Mouse (Mus musculus): ENCODE measurements around the gene Tom1l2. TPM values are rescaled to one million over a fixed set of nuclear protein-coding genes. Genes with fewer than 3 reads are reported as not detected.

Gene Tom1l2
- total and polyA plus RNA-seq, 3 experiments: 4.8 to 10.4 (median 10.4) TPM

DNA sequence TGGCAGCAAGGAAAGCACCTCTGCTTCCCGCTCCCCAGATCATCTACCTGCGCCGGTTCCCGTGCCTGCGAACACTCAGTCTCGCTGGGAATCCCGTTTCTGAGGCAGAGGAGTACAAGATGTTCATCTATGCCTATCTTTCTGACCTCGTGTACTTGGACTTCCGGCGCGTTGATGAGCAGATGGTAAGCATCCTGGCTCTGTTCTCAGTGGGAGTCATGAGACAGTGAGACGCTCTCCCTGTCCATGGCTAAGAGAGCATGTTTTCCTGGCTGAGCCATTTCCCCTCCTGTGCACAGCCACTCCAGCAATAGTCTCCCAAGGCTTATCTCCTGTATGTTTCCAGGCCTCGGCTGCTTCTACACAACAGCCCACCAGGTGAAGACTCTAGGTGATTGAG lies 17.7 kb upstream of the Tom1l2 start:
- in situ Hi-C loops (cut with MboI; ENCODE audit: low pct_ligation_motif_present, low pct_unique_long_range_greater_than_20kb, low sequenced_read_pairs): no loop called here
- TF ChIP-seq TCF12 (IDR thresholded peaks at IDR 0.05; ENCODE audit: low read depth, low read length) (no peak), SMC3 (IDR thresholded peaks at IDR 0.05; ENCODE audit: low read depth, low read length) (no peak), JUND (conservative IDR thresholded peaks at IDR 0.05; ENCODE audit: low read depth, low read length) (no peak), ZNF384 (IDR thresholded peaks at IDR 0.05; ENCODE audit: low read depth, low read length) (no peak), MAFK (IDR thresholded peaks at IDR 0.05; ENCODE audit: insufficient replicate concordance, low read length) (no peak), BHLHE40 (IDR thresholded peaks at IDR 0.05; ENCODE audit: low read depth, low read length) (no peak), EP300 (IDR thresholded peaks at IDR 0.05; ENCODE audit: low read length) (no peak), KAT2A (IDR thresholded peaks at IDR 0.05; ENCODE audit: insufficient replicate concordance, low read length) (no peak), HCFC1 (IDR thresholded peaks at IDR 0.05; ENCODE audit: low read depth, low read length) (no peak), ELF1 (IDR thresholded peaks at IDR 0.05; ENCODE audit: low read depth, low read length) (no peak), MAZ (IDR thresholded peaks at IDR 0.05; ENCODE audit: low read depth, low read length) (no peak), E2F4 (IDR thresholded peaks at IDR 0.05; ENCODE audit: insufficient replicate concordance, low read depth, low read length) (no peak), GABPA (IDR thresholded peaks at IDR 0.05; ENCODE audit: insufficient replicate concordance, low read depth, low read length) (no peak), POLR2AphosphoS2 (IDR thresholded peaks at IDR 0.05; ENCODE audit: low read depth, low read length) (no peak), JUN (IDR thresholded peaks at IDR 0.05; ENCODE audit: insufficient read depth, low read depth, low read length) (no peak), MAX (IDR thresholded peaks at IDR 0.05; ENCODE audit: low read length) (no peak), CTCF (conservative IDR thresholded peaks at IDR 0.05 in 1 of 2, IDR thresholded peaks at IDR 0.05 in 1 of 2; ENCODE audit: low read depth in 2 of 2, low read length in 2 of 2) (no peak), MXI1 (IDR thresholded peaks at IDR 0.05; ENCODE audit: low read depth, low read length) (no peak), RCOR1 (conservative IDR thresholded peaks at IDR 0.05; ENCODE audit: low read depth, low read length) (no peak), ZMIZ1 (IDR thresholded peaks at IDR 0.05; ENCODE audit: low read depth, low read length) (no peak)
- dilution Hi-C loops (cut with MboI; ENCODE audit: extremely low pct_ligation_motif_present, extremely low pct_unique_long_range_greater_than_20kb, low sequenced_read_pairs): no loop called here

DNA sequence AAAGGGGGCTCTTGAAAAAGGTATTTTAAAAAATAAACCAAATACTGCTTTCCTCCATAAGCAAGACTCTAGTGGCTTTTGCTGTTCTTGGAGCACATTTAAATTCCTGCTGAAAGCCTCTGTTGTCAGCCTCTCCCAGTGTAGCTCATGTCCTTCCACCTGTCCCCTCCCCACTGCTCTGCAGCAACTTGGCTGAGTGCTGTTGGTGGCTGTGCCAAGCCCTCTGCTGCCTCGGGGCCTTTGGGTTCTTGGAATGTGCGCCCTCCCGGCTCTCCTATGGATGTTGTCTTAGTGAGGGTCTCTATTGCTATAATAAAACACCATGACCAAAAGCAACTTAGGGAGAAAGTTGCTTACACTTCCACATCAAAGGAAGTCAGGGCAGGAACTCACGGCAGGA lies 16.7 kb upstream of the Tom1l2 start:
- H3K79me2 ChIP-seq (replicated peaks; ENCODE audit: control insufficient read depth, extremely low read depth, insufficient read depth, poor library complexity, severe bottlenecking): no peaks in the 10 kb centered on the region
- no peak overlapping the region for H3K27ac ChIP-seq (ENCODE audit: insufficient read depth, low read depth)
- H3K4me1 ChIP-seq (ENCODE audit: control insufficient read depth in 1 of 2, insufficient read depth in 2 of 2): peaks cover 25 to 38% of the 10 kb centered on the region in 2 experiments
- no peak for TF ChIP-seq NELFE (IDR thresholded peaks at IDR 0.05; ENCODE audit: low read depth, low read length)
- no peak for TF ChIP-seq IRF4 (IDR thresholded peaks at IDR 0.05; ENCODE audit: low read depth, low read length)
- no peak for DNase-seq (ENCODE audit: extremely low read depth)
- H3K9me3 ChIP-seq (replicated peaks; ENCODE audit: low read length): no peaks in the 10 kb centered on the region
- in situ Hi-C loops (cut with MboI; ENCODE audit: low pct_ligation_motif_present, low pct_unique_long_range_greater_than_20kb, low sequenced_read_pairs): no loop called here
- dilution Hi-C loops (cut with MboI; ENCODE audit: extremely low pct_ligation_motif_present, extremely low pct_unique_long_range_greater_than_20kb, low sequenced_read_pairs): no loop called here
- H3K9ac ChIP-seq (ENCODE audit: insufficient read depth, low read depth): no peak overlapping the region
- H3K4me2 ChIP-seq (ENCODE audit: insufficient read depth, low read depth, poor library complexity, severe bottlenecking): no peak overlapping the region
- no peaks in the 10 kb centered on the region for H3K27me3 ChIP-seq (replicated peaks)
- H3K36me3 ChIP-seq (replicated peaks in 1 of 2; ENCODE audit: control insufficient read depth in 1 of 2, insufficient read depth in 1 of 2, low read length in 1 of 2): no peaks in the 10 kb centered on the region
- H3K4me3 ChIP-seq (replicated peaks in 1 of 3; ENCODE audit: low read depth in 2 of 3, low read length in 2 of 3, poor library complexity in 1 of 3): no peak overlapping the region

More for the DNA sequence above, 17.7 kb upstream of the Tom1l2 start:
- H3K4me3 ChIP-seq (replicated peaks in 1 of 3; ENCODE audit: low read depth in 2 of 3, low read length in 2 of 3, poor library complexity in 1 of 3): no peak overlapping the region
- H3K9me3 ChIP-seq (replicated peaks; ENCODE audit: low read length): no peaks in the 10 kb centered on the region
- no peaks in the 10 kb centered on the region for H3K36me3 ChIP-seq (replicated peaks in 1 of 2; ENCODE audit: control insufficient read depth in 1 of 2, insufficient read depth in 1 of 2, low read length in 1 of 2)
- H3K4me1 ChIP-seq (ENCODE audit: control insufficient read depth in 1 of 2, insufficient read depth in 2 of 2): peaks cover 32 to 48% of the 10 kb centered on the region in 2 experiments
- no peak for DNase-seq (ENCODE audit: extremely low read depth)
- H3K4me2 ChIP-seq (ENCODE audit: insufficient read depth, low read depth, poor library complexity, severe bottlenecking): no peak overlapping the region
- no peak overlapping the region for H3K27ac ChIP-seq (ENCODE audit: insufficient read depth, low read depth)
- no peaks in the 10 kb centered on the region for H3K27me3 ChIP-seq (replicated peaks)
- no peak overlapping the region for H3K9ac ChIP-seq (ENCODE audit: insufficient read depth, low read depth)
- no peaks in the 10 kb centered on the region for H3K79me2 ChIP-seq (replicated peaks; ENCODE audit: control insufficient read depth, extremely low read depth, insufficient read depth, poor library complexity, severe bottlenecking)
